Mouse (Mus musculus) CD8-positive naive resting alpha-beta T cell, adult 57 days (primary cell): ENCODE measurements around the gene Slc16a1. TPM values are rescaled to one million over a fixed set of nuclear protein-coding genes. Genes with fewer than 3 reads are reported as not detected.

ENCODE experiments used
- total RNA-seq: library from RNA; stranded (reverse); gene quantifications from one replicate; pipeline ENCODE4 v1.2.4, GENCODE M21; 2023

Slc16a1 gene
- 54.3 TPM for total RNA-seq

DNA sequence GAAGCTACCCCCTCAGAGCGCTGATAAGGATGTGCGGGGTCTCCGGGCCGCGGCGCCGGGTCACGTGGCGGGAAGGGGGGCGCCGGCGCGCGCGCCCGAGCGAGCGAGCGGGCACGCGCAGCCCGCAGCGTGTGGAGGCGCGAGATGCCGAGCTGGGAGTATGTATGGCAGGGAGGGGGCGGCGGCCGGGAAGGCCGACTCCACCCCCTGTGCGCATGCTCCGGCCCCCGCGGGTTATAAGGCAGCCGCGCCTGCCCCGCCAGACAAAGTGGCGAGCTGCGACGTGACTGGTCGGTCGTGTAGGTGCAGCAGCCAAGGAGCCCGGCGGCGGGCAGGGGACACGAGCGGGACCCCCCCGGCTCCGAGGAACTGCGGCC, at the start of gene Slc16a1:
TSS of gene Slc16a1 (plus strand) at position 266 of the 377 bp plus-strand sequence.

Other genes starting within 250 kb of the Slc16a1 start
- gene Lrig2, start 126.8 kb upstream of the Slc16a1 start, total RNA-seq = 29.1 TPM
- gene Ppm1j, start 142.4 kb downstream of the Slc16a1 start, total RNA-seq = 3.0 TPM
- gene Fam19a3, start 143.2 kb downstream of the Slc16a1 start, total RNA-seq = not detected
- gene Rhoc, start 149.7 kb downstream of the Slc16a1 start, total RNA-seq = 0.73 TPM
- gene Mov10, start 179.9 kb downstream of the Slc16a1 start, total RNA-seq = 36.7 TPM
- 25.7 TPM for gene St7l, start 225.3 kb downstream of the Slc16a1 start, total RNA-seq
- 176 TPM for gene Capza1, start 225.8 kb downstream of the Slc16a1 start, total RNA-seq